Mouse (Mus musculus) neutrophil, adult 5-6 weeks (primary cell): ENCODE measurements around the gene Amdhd1. TPM values are rescaled to one million over a fixed set of nuclear protein-coding genes. Genes with fewer than 3 reads are reported as not detected.
"Not testable (repeated sequence)": the region's sequence is repeated elsewhere in the genome, so short reads cannot be mapped to it uniquely, and the experiment has no call there.

Source experiments
- ATAC-seq: fragments of 151-379, 151-347 bp; 2 replicates; pipeline ENCODE4 v1.8.0; 2017; ENCODE audit warnings: mild to moderate bottlenecking, moderate TSS enrichment; ENCODE audit not compliant: insufficient number of reproducible peaks, poor library complexity, low FRiP score, severe bottlenecking; ENCODE audit errors: extremely low read depth
- total RNA-seq: library from RNA; stranded (forward); fragments of 200-1000 nt; gene quantifications from 2 replicates; pipeline ENCODE4 v1.2.3, GENCODE M21; 2017

The Amdhd1 gene
- 0.25 TPM in 1 of 2 replicates, not detected in the other for total RNA-seq

- ATAC-seq = peak; percentile 86
Measured at GRCm38 (mm10) chr10:93539775-93540430, at the start of gene Amdhd1. Gene Amdhd1 (minus strand): TSS chr10:93540033.

- peak; percentile 91 for ATAC-seq
Measured at GRCm38 (mm10) chr10:93589281-93589848, 49.5 kb upstream of the Amdhd1 start, which contains the start of gene Snrpf. Gene Snrpf (minus strand): TSS chr10:93589706.

- ATAC-seq = no peak
Measured at GRCm38 (mm10) chr10:93588796-93589195, 49.0 kb upstream of the Amdhd1 start.

- ATAC-seq = peak; percentile 76
Measured at GRCm38 (mm10) chr10:93577271-93577886, 37.5 kb upstream of the Amdhd1 start.

- no peak for ATAC-seq
Measured at GRCm38 (mm10) chr10:93575960-93576359, 36.1 kb upstream of the Amdhd1 start.

- no peak for ATAC-seq
Measured at GRCm38 (mm10) chr10:93574966-93575365, 35.1 kb upstream of the Amdhd1 start.

- no peak for ATAC-seq
Measured at GRCm38 (mm10) chr10:93572209-93572608, 32.4 kb upstream of the Amdhd1 start.

GRCm38 (mm10) chr10:93568671-93569070, 28.8 kb upstream of the Amdhd1 start:
- ATAC-seq = no peak

- no peak for ATAC-seq
Measured at GRCm38 (mm10) chr10:93567841-93568566, 28.2 kb upstream of the Amdhd1 start.

- ATAC-seq = no peak
Measured at GRCm38 (mm10) chr10:93567066-93567465, 27.2 kb upstream of the Amdhd1 start.

- ATAC-seq = no peak
Measured at GRCm38 (mm10) chr10:93564518-93565090, 24.8 kb upstream of the Amdhd1 start.

GRCm38 (mm10) chr10:93559786-93560185, 20.0 kb upstream of the Amdhd1 start:
- no peak for ATAC-seq

GRCm38 (mm10) chr10:93557971-93558370, 18.1 kb upstream of the Amdhd1 start:
- ATAC-seq = not testable (repeated sequence)

GRCm38 (mm10) chr10:93552596-93552995, 12.8 kb upstream of the Amdhd1 start:
- no peak for ATAC-seq

GRCm38 (mm10) chr10:93549821-93550220, 10.0 kb upstream of the Amdhd1 start:
- no peak for ATAC-seq

- peak; percentile 93 for ATAC-seq
Measured at GRCm38 (mm10) chr10:93548991-93549390, 9.2 kb upstream of the Amdhd1 start.

- ATAC-seq = no peak
Measured at GRCm38 (mm10) chr10:93547741-93548270, 8.0 kb upstream of the Amdhd1 start.

- ATAC-seq = no peak
Measured at GRCm38 (mm10) chr10:93544172-93544571, 4.3 kb upstream of the Amdhd1 start.

- no peak for ATAC-seq
Measured at GRCm38 (mm10) chr10:93543176-93543575, 3.3 kb upstream of the Amdhd1 start.
